Mouse (Mus musculus): ENCODE measurements around the gene Ms4a6d. TPM values are rescaled to one million over a fixed set of nuclear protein-coding genes. Genes with fewer than 3 reads are reported as not detected.
"Not testable (repeated sequence)": the region's sequence is repeated elsewhere in the genome, so short reads cannot be mapped to it uniquely, and the experiment has no call there.

Gene Ms4a6d
- polyA plus RNA-seq, 1 experiment: 6.5 TPM

GRCm38 (mm10) chr19:11554726-11555125, 49.9 kb downstream of the Ms4a6d start:
- no peak for DNase-seq (ENCODE audit: low spot score)

GRCm38 (mm10) chr19:11547911-11548310, 56.7 kb downstream of the Ms4a6d start:
- DNase-seq (ENCODE audit: low spot score): no peak

GRCm38 (mm10) chr19:11544383-11544782, 60.3 kb downstream of the Ms4a6d start:
- DNase-seq (ENCODE audit: low spot score): not testable (repeated sequence)

- DNase-seq (ENCODE audit: low spot score): not testable (repeated sequence)
Measured at GRCm38 (mm10) chr19:11540166-11540821, 64.4 kb downstream of the Ms4a6d start.

- no peak for DNase-seq (ENCODE audit: low spot score)
Measured at GRCm38 (mm10) chr19:11537336-11537735, 67.3 kb downstream of the Ms4a6d start.

Other genes starting within 250 kb of the Ms4a6d start
- 3.4 and 3.8 TPM in 2 replicates for gene Ms4a4a, start 229.3 kb downstream of the Ms4a6d start, polyA plus RNA-seq (2012; rRNA removed)
- 1.5 and 2.5 TPM in 2 replicates for gene Ms4a4c, start 200.1 kb downstream of the Ms4a6d start, polyA plus RNA-seq (2012; rRNA removed)
- 5.0 TPM in 2 replicates for gene Ms4a4b, start 161.3 kb downstream of the Ms4a6d start, polyA plus RNA-seq (2012; rRNA removed)
- gene Ms4a6c, start 135.5 kb downstream of the Ms4a6d start, polyA plus RNA-seq (2012; rRNA removed): 12.8 and 13.3 TPM in 2 replicates
- gene Gm8369, start 118.9 kb downstream of the Ms4a6d start, polyA plus RNA-seq (2012; rRNA removed): 0.69 and 0.70 TPM in 2 replicates
- 9.2 and 14.0 TPM in 2 replicates for gene Ms4a6b, start 88.3 kb downstream of the Ms4a6d start, polyA plus RNA-seq (2012; rRNA removed)
- gene Ms4a4d, start 68.0 kb downstream of the Ms4a6d start, polyA plus RNA-seq (2012; rRNA removed): 45.9 and 47.7 TPM in 2 replicates
- 0.19 and 0.21 TPM in 2 replicates for gene Ms4a2, start 18.9 kb upstream of the Ms4a6d start, polyA plus RNA-seq (2012; rRNA removed)
- gene Ms4a3, start 36.0 kb upstream of the Ms4a6d start, polyA plus RNA-seq (2012; rRNA removed): not detected in 2 replicates
- gene Oosp2, start 55.7 kb upstream of the Ms4a6d start, polyA plus RNA-seq (2012; rRNA removed): not detected in 2 replicates
- gene Oosp1, start 86.3 kb upstream of the Ms4a6d start, polyA plus RNA-seq (2012; rRNA removed): not detected in 2 replicates
- gene Oosp3, start 92.2 kb upstream of the Ms4a6d start, polyA plus RNA-seq (2012; rRNA removed): not detected in 2 replicates
- not detected in 2 replicates for gene Gif, start 142.7 kb upstream of the Ms4a6d start, polyA plus RNA-seq (2012; rRNA removed)
- 32.9 and 33.0 TPM in 2 replicates for gene Mrpl16, start 165.5 kb upstream of the Ms4a6d start, polyA plus RNA-seq (2012; rRNA removed)
- gene Stx3, start 214.6 kb upstream of the Ms4a6d start, polyA plus RNA-seq (2012; rRNA removed): 16.9 and 19.3 TPM in 2 replicates
- 0.08 TPM in 1 of 2 replicates, not detected in the other for gene Olfr1417, start 234.4 kb upstream of the Ms4a6d start, polyA plus RNA-seq (2012; rRNA removed)

All from urinary bladder, adult 2 months (tissue).